Mouse (Mus musculus): ENCODE results near the gene Galnt15.
"Not testable (repeated sequence)": the region's sequence is repeated elsewhere in the genome, so short reads cannot be mapped to it uniquely, and the experiment has no call there.

Galnt15 gene

DNA sequence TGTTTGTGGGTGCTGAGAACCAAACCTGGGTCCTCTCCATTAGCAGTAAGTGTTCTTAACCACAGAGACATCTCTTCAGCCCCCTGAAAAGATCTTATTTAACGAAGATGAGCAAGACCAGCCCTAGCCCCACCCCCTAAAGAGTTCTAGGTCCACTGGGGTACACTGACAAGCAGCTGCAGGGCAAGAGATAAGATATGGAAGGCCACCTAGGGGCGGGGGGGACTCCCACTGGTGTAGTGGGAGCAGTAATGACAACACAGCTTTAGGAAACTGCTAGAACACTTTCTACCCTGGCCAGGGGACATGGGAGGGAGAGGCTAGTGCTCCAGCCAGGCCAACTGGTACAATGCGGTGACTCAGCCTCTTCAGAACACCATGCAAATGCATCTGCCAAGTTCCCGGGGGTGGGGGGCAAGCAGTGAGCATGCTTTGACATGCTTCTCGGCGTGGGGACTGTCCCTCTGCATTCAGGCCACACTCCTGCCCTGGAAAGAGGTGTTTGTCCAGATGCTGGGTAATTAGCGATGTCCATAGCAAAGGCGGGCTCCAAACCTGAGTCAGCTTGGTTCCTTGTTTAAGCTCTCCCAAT is 9.0 kb downstream of the Galnt15 start:
- DNase-seq: no peak

DNA sequence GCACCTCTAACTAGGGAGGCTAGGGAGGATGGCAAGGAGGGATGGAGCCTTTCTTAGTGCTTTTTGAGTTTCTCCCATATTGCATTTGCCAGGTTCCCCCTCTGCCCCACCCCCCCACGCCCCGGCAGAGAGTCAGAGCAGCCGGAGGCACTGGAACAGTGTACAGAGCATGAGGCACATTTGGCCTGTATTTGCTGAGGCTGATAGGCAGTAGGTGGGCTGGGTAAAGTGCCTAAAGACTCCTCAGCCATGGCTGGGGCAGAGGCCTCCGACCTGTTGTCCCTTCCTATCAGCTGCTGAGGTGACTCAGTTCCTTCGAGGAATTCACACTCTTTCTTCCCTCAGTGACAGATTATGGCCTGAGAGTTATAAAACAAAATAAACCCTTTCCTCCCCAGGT is 13.3 kb downstream of the Galnt15 start:
- DNase-seq: no peak

DNA sequence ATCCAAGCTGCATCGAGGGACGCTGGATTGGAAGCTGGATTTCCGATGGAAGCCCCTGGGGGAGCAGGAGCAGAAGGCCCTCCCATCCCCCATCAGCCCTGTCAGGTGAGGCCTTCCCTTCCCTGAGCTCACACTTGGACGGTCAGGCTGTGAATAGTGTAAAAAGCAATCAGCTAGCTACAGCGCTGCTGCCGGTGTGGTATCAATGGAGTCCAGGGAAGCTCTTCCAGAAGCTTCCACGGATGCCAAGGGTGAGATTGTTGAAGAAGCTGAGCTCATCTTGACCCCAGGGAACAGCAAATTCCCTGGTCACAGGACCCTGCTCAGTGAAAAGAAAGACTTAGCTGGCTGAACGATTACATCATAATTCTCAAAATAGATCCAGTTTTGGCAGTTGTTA is 17.6 kb downstream of the Galnt15 start:
- DNase-seq: no peak

DNA sequence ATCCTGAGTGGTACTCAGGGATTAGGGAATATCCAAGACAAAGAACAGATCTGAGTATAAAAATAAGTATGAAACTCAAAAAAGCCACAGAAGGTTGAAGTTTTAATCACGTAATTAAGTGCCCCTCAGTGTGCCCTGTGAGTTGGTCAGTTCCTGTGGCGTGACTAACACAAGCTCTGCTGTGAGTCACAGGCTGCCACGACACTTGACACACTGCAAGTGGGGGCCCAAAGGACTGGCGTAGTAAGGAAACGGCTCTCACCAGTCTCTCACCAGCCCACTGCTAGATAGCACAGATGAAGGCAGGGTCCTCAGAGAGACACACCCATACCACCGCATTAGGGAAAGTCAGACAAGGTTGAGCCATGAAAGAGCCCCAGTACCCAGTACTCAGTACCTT is 21.4 kb downstream of the Galnt15 start:
- DNase-seq: no peak

DNA sequence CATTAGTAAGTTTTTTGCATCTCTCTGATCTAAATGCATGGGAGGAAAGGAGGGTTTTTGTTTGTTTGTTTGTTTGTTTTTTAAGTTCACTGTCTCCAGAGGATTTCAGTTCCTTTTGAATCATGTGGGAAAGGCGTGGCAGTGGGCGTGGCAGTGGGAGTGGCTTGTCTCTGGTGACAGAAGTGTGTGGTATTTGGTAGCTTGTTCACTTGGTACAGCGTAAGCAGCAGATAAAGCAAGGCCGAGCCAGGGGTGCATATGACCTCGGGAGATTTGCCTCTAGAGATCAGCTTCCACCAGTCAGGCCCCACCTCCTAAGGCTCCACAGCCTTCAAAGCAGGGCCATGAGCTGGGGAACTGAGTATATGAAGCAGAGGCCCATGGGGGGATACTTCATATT is 25.1 kb downstream of the Galnt15 start:
- DNase-seq: no peak

DNA sequence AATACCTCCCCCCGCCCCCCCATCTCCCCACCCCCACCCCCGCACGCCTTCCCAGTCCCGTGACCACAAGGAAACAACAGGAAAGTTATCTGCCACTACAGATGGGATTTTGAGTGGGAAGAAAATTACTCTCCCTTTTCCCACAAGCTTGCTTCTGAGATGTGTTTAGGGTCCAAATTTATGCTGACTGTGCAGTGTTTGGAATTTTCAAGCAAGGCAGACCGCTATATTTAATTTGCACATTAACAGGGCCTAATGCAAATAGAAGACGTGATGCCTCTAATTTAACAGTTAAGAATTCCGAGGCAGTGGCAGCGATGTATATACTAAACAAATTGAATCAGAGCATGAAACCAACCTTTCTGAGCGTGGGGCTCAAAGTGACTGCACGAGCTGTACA is 26.0 kb downstream of the Galnt15 start:
- no peak for DNase-seq

DNA sequence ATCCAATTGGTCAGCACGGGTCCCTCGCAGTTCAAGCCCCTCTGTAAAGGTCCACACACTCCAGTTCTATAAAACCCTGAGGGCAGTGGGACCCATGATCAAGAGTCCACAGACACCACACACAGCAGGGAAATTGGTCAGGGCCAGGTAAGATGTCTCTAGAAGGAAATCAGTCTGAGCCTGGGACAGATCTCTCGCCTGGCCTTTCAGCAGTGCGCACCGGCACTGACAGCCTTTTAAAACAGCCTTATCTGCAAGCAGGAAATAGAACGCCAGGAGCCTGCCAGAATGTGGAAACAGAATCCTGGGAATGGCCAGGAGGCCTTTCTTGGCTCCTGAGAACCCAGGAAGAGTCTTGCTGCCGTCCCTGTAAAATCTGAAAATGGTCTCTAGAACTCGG is 27.0 kb downstream of the Galnt15 start:
- DNase-seq: no peak

DNA sequence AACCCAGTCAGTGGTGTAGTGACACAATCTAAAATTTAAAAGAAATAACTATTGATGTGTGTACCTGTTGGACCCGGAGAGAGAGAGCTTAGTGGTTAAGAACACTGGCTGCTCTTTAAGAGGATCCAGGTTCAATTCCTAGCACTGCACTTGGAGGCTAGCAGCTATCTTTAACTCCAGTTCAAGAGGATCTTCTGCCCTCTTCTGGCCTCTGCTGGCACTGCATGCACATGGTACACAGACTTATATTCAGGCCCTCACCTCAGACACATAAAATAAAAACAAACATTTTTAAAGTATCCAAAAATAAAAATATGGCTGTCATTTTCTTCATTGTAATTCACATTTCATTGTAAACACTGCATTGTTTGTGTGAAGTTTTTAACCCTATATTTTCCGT is 27.9 kb downstream of the Galnt15 start:
- DNase-seq: no peak

DNA sequence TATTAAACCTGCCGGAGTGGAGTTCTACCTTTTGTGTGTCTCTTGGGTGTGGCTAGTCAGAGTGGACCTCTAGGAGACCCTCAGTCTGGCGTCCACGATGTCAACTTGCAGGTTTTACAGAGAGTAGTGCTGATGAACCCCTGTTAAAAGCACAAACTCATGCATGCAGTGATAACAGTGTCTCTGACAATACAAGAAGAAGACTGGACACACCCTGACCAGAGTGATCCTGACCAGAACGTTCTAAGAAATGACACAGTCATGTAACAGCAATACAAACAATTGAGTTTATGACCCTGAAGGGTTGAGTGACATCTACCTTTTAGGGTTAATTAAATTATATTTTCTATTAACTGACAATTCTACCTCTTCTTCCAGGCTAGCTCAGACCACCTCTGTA is 28.9 kb downstream of the Galnt15 start:
- no peak for DNase-seq

DNA sequence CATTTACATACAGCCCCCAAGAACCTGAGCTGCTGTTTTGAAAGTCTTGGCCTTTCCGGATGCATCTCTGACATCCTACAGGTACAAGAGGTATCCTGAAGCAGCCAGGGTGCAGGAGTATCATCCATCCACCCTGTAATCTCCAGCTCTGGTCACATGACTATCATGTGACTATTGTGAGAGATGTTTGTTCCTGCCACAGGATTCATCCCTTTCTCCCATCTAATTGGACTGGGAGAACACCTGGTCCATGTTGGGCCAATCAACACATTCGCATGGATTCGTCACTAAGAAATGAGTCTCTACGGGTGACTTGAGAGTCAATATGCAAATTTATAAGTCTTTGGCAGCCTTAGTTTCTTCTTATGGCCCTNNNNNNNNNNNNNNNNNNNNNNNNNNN is 32.6 kb downstream of the Galnt15 start:
- DNase-seq: no peak

DNA sequence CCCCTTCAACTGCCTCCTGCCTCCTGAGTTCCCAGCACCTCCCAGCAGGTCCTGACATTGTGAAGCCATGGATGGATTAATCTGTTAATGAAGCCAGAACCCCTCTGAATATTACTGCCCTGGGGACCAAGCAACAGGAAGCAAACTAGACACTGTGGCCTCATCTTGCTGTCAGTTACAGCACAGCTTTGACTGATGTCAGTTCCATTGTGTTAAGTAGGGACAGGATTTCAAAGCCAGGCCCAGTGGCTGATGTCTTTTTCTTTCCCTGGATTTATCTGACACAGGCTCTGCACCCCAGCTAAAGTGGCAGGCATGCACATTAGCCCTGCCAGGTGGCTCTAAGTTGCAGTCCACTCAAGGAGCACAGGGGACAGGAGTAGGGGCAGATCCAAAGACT is 44.0 kb downstream of the Galnt15 start:
- no peak for DNase-seq

DNA sequence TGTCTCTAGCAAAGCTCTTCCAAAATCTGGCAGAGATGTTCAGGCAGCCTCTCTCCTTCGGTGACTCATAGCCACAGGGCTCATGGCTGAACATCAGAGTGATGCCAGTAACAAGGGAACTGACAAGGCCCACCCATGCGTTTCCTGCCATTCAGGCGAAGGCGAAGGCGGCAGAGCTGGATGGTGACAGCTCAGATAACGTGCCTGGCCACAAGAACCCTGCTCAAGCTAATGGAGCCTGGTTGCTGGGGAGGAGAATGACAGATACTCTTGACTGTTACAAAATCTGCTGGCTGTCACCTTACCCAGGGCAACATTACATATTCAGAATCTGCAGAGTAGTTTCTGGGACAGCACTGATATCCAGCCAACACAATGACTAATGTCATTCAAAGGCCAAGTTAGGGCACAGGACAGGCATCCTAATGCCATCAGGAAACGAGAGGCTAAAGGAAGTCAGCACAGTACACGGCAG is 44.5 kb downstream of the Galnt15 start:
- DNase-seq: no peak

DNA sequence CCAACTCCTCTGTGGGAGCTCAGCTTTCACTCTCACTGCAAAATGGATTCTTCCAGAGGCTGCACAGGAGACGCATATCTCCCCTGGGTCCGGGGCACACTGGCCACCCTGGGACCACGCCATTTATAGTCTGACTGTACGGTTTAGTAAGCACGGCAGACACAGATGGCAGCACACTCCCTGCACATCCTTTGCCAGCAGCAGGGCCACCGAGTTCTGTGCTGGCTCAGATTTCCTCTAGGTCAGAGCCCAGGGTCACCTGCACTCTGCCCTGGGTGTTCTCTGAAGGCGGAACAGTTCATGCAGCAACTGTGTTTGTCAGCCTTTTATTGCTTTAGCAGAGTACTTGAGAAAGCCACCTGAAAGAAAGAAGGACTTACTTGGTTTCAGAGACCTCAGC is 45.1 kb downstream of the Galnt15 start:
- no peak for DNase-seq

DNA sequence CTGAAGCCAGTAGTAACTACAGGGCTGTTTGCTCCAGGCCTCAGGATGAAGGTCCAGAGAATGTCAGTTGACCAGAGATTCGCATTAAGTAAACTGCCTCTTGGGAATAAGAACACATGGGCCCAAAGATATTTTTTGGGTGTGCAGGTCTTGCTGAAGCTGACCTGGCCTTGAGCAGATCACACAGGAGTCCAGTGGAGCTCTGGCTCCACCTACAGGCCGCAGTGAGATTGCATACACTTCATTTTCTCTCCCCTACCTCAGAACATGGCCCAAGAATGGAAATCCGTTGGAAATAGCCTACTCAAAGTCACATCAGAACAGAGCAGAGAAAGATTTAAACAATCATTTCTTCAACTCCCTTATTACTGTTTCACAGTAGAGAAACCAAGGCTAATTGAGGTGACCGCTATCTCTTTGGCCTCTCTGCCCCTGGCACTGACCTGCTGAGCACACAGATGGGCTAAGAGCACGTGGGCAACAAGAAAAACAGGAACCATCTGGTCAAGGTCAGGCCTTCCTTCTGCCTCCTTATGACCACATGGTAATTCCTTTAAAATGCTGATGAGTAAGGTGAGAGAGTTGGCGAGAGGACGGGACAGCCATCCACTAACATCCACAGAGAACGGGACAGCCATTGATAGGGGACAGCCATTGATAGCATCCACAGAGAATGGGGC is 48.2 kb downstream of the Galnt15 start:
- peak; percentile 90 for DNase-seq

DNA sequence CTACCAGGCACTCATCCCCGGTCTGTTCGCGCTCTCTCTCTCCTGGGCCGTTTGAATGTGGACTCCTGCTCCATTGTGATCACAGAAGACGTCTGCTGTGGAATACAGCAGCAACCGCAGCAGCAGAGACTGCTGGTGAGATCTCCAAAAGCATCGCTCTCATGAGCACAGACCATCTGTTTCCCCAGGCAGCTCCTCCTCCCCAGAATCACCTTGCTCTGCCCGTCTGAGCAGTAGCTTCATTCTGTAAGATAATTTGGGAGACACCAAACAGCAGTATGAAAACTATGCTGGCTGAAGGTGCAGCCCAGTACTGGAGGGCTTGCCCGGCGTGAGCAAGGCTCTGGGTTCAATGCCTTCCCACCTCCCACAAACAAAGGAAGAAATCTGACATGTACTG is 52.2 kb downstream of the Galnt15 start:
- DNase-seq: no peak

DNA sequence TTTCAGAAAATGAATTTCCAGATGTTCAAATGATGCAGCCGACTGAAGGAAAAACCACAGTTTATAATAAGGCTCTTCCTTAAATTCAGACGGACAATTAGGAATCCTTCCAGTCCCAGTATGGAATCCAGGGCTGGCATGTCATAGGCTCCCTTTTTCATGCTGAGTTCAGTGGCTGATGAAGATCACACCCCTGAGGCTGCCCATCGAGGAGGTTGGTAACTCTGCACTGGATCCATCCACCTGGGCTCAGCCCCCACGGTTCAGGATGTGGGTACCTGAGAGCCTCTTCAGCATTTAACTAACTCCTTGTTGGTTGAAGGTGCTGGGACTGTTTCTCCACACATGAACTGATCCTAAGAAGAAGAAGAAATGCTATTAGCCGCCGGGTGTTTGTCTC is 54.1 kb downstream of the Galnt15 start:
- DNase-seq: no peak

DNA sequence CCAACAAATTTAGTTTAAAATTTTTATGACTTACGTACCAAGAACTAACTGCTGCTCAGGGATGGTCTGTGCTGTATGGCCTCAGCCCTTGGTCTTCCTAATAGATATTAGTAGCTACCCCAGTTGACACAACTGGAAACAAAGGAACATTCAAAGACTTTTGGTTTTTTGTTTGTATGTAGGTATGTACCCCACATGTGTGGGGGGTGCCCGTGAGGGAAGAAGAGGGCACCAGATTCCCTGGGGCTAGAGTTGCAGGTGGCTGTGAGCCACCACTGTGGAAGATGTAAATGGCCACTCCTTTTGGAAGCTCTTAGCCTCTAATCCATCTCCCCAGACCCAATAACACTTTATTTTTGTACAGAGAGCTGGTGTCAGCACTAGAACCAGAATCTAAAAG is 54.7 kb downstream of the Galnt15 start:
- DNase-seq: no peak

DNA sequence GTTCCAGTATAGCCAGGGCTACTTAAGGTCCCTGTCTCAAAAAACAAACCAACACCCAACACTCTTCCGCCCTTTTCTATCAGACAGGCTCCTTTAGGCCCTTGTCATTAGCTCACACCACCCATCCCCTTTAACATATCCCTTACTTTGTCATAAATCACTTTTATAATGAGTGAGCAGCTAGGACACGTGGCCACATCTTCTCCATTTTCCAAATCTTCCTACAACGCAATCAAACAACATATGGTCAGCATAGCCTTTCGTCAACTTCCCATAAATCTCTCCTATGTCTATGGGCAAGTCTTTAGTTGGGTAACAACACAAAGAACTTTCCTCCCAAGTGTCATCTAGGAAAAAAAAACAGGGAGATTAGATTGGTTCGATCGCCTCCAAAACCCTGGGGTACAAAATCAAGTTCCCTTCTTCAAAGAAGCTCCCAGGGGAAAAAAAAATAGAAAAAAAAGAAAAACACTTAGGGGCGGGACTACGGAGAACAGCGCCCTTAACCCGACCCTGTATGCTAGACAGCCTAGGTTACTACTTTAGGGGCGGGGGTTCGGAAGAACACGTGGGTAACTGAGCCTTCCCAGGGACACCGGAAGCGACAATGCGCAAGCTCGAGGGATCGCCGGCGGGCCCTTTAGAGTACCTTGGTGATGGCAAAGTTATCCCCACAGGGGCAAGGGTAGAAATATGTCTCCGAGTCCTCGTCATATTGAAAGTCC is 56.1 kb downstream of the Galnt15 start, which contains the start of gene Oxnad1:
Oxnad1 (plus strand) TSS at position 614 of the 725 bp plus-strand sequence.
- no peak for DNase-seq

DNA sequence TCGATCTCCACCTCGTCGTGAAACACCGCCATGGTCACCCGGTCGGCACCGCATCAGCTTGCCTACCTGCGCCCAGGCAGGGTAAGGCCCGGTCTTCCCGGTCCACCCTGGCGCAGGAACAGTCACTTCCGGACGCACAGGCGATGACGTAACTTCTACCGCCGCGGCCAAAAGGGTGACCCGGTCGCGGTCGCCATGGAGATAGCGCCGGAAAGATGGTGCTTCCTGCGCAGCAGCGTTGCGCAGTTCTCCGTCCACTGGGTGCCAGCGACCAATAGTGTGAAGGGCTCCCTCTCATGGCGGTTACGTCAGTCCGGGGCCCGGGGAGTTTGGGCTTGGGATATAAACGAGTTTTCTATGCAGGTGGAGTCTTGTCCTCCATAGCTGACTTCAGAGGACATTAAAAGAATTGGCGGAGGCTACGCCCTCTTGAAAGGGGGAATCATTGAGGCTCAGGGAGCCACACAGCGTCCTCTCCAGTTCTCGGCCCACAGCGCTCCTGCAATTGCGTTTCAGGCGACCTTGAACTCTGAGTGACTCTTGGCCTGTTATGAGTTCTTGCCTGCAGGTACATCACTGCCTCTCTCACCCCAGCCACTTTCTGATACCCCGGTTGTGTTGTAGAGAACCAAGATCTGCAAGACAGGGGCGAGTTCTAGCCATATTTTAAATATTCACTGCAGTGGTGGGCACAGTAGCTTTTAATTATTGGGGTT is 56.9 kb downstream of the Galnt15 start, which contains the start of gene Dph3:
Dph3 (minus strand) TSS at position 244 of the 716 bp plus-strand sequence.
- peak; percentile 99 for DNase-seq

DNA sequence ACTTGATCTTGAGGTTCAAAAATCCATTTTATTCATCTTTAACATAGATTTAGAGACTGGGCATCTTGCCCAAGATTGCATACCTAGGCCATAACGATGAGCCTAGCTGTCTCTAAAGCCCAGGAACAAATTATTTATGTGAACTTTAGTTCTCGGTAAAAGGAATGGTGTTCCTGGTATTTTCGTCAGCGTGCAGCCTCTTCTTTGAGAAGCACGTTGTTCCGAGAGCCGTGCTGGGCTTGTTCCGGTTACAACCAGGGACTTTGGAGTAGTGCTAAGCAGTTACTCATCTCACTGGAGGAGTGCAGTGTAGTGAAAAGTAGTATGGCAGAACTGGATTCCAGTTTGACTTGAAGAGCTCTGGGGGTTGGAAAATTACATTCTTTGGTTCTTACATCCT is 57.4 kb downstream of the Galnt15 start:
- no peak for DNase-seq

DNA sequence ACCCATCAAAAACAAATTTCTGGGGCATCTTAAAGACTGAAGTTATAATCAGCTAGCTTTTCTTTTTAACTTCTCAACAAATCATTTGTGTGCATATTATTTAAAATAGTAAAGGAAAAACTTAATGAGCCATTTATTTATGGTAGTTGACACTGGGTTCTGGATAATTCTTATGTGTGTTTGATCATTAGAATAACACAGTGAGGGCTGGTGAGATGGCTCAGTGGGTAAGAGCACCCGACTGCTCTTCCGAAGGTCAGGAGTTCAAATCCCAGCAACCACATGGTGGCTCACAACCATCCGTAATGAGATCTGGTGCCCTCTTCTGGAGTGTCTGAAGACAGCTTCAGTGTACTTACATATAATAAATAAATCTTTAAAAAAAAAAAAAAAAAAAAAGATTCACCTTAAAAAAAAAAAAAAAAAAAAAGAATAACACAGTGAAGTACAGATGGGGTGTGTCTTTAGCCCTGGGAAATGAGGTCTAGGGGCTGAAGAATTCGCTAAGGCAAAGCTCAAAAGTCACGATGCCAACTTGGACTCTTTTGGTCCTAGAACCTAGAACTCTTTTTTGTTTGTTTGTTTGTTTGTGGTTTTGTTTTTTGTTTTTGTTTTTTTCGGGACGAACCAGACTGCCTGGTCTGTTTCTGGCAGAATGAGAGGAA is 58.9 kb downstream of the Galnt15 start:
- not testable (repeated sequence) for DNase-seq

DNA sequence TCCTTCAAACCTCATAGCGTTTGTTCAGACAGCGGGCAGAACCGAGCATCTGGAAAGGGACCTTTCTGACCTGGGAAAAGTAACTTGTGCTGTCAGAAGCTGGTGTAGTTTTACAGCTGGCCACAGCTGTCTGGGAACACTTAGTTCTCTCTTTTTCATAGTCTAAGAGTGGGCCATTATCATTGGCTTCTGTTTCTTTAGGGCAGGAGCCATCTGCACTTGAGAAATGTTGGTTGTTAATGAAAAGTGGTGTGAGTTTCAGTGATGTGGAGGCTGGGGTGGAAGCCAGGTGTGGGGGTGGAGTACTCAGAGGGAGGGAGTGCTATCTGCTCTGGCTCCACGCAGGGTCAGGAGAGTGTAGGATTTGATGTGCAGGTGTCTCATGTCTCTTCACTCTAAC is 62.3 kb downstream of the Galnt15 start:
- DNase-seq: no peak

DNA sequence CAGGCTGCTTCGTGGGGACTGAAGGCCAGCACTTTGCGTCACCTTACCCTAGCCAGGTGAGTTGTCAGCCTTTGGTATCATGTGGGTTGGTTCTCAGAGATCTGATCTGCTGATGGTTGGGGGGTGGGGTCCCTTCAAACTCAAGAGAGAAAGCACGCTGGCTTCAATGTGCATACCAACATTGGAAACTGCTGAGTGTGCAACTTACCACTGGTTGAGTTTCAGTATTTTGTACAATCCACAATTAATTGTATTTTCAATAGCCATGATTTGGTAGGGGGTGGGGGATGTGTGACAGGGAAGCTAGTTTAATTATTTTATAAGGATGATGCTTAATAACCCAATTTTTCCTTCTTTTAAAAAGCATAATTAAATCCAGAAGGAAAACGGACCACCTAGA is 62.9 kb downstream of the Galnt15 start:
- DNase-seq: no peak
